In genomic region chr16:91596779-91597671, GRCm38 (mm10) we compare ENCODE assay signal across 8 mouse cellular contexts. TPM values are rescaled to one million over a fixed set of nuclear protein-coding genes. Genes with fewer than 3 reads are reported as not detected.
A peak's percentile ranks its signal among the peaks of the same experiment; 100 is the strongest.
DNase-seq lines count a peak whose midpoint lies in the region; ATAC-seq and TF ChIP-seq lines count a peak whose summit lies in the region.

No protein-coding gene starts in this region.

- H3K27ac ChIP-seq in kidney, embryonic 15.5 days, result no peak overlapping the region
- peak overlapping the region; percentile 64 for H3K27ac ChIP-seq in hindbrain, embryonic 12.5 days
- peak overlapping the region; percentile 61 for H3K27ac ChIP-seq in lung, embryonic 16.5 days (ENCODE audit: low read length)
- peak overlapping the region; percentile 47 for H3K27ac ChIP-seq in small intestine, adult 2 months (ENCODE audit: insufficient read depth, low read depth, low read length)

- H3K9ac ChIP-seq in kidney, embryonic 15.5 days, result peak overlapping the region; percentile 68
- peak overlapping the region; percentile 87 for H3K9ac ChIP-seq in hindbrain, embryonic 12.5 days
- H3K9ac ChIP-seq in lung, embryonic 16.5 days (ENCODE audit: low read length), result peak overlapping the region; percentile 83

- H3K27me3 ChIP-seq in kidney, embryonic 15.5 days, result peaks cover 24% of the 10 kb centered on the region
- peaks cover 23% of the 10 kb centered on the region for H3K27me3 ChIP-seq in E14TG2a.4 (ENCODE audit: insufficient read depth, low read length)
- H3K27me3 ChIP-seq in hindbrain, embryonic 12.5 days, result peaks cover 7% of the 10 kb centered on the region
- H3K27me3 ChIP-seq in lung, embryonic 16.5 days (ENCODE audit: control insufficient read depth, insufficient read depth, low read depth, low read length), result peaks cover 2% of the 10 kb centered on the region; the same call in 1 of the 2 replicates
- H3K27me3 ChIP-seq in small intestine, adult 2 months (ENCODE audit: control insufficient read depth, insufficient read depth, low read length), result no peaks in the 10 kb centered on the region

- TF ChIP-seq CTCF in E14TG2a.4 (conservative IDR thresholded peaks at IDR 0.05; ENCODE audit: low read length), result no peak
- TF ChIP-seq CTCF in small intestine, adult 2 months (IDR thresholded peaks at IDR 0.05; ENCODE audit: extremely low read depth, insufficient read length, insufficient replicate concordance, low read depth, low read length), result no peak

- H3K9me3 ChIP-seq in kidney, embryonic 15.5 days (replicated peaks), result no peaks in the 10 kb centered on the region
- H3K9me3 ChIP-seq in E14TG2a.4 (ENCODE audit: low read length), result no peaks in the 10 kb centered on the region
- no peaks in the 10 kb centered on the region for H3K9me3 ChIP-seq in hindbrain, embryonic 12.5 days (replicated peaks)
- no peaks in the 10 kb centered on the region for H3K9me3 ChIP-seq in lung, embryonic 16.5 days (ENCODE audit: control insufficient read depth, low read length)

- peak overlapping the region; percentile 96 for H3K4me2 ChIP-seq in kidney, embryonic 15.5 days
- peak overlapping the region; percentile 91 for H3K4me2 ChIP-seq in hindbrain, embryonic 12.5 days (replicated peaks)
- H3K4me2 ChIP-seq in lung, embryonic 16.5 days (ENCODE audit: low read depth, low read length), result peak overlapping the region; percentile 96

- no peak for DNase-seq in kidney, postnatal 25 days
- DNase-seq in embryo, embryonic 11.5 days (ENCODE audit: low read depth, low spot score), result peak; percentile 22
- DNase-seq in c-Kit-positive CD71-positive TER-119-positive erythroid progenitor cells, embryonic 14.5 days (ENCODE audit: low spot score), result no peak

- H3K36me3 ChIP-seq in kidney, embryonic 15.5 days, result no peaks in the 10 kb centered on the region
- H3K36me3 ChIP-seq in E14TG2a.4 (ENCODE audit: insufficient read depth, low read length), result peaks cover 17% of the 10 kb centered on the region
- H3K36me3 ChIP-seq in hindbrain, embryonic 12.5 days, result no peaks in the 10 kb centered on the region
- no peaks in the 10 kb centered on the region for H3K36me3 ChIP-seq in lung, embryonic 16.5 days (ENCODE audit: control insufficient read depth, insufficient read depth, low read length)
- peaks cover 3% of the 10 kb centered on the region; the same call in 1 of the 2 replicates for H3K36me3 ChIP-seq in small intestine, adult 2 months (ENCODE audit: control insufficient read depth, insufficient read depth, low read length)

- peak; percentile 0 for ATAC-seq in kidney, embryonic 15.5 days (replicated peaks; ENCODE audit: low FRiP score)
- ATAC-seq in hindbrain, embryonic 12.5 days (ENCODE audit: low FRiP score), result no peak
- ATAC-seq in lung, embryonic 16.5 days (ENCODE audit: low read depth), result peak; percentile 62

- H3K4me3 ChIP-seq in kidney, embryonic 15.5 days (replicated peaks), result peak overlapping the region; percentile 80
- peak overlapping the region; percentile 89 for H3K4me3 ChIP-seq in E14TG2a.4 (replicated peaks; ENCODE audit: low read length)
- peak overlapping the region; percentile 89 for H3K4me3 ChIP-seq in hindbrain, embryonic 12.5 days
- peak overlapping the region; percentile 88 for H3K4me3 ChIP-seq in lung, embryonic 16.5 days (ENCODE audit: low read length)
- H3K4me3 ChIP-seq in small intestine, adult 2 months (ENCODE audit: low read depth, low read length), result peak overlapping the region; percentile 75

- TF ChIP-seq POLR2A in small intestine, adult 2 months (IDR thresholded peaks at IDR 0.05; ENCODE audit: low read depth, low read length), result no peak; the same call in 1 of the 2 replicates

- WGBS in kidney, embryonic 15.5 days, result under 1% methylated on average over 75 of the region's 75 CpGs
- WGBS in hindbrain, embryonic 12.5 days, result under 1% methylated on average over 72 of the region's 75 CpGs
- WGBS in lung, embryonic 16.5 days, result under 1% methylated on average over 70 of the region's 75 CpGs
- WGBS in small intestine, adult 2 months, result under 1% methylated on average over 75 of the region's 75 CpGs

- peaks cover 44% of the 10 kb centered on the region for H3K4me1 ChIP-seq in kidney, embryonic 15.5 days
- H3K4me1 ChIP-seq in E14TG2a.4 (replicated peaks; ENCODE audit: low read depth, low read length), result peaks cover 25% of the 10 kb centered on the region
- H3K4me1 ChIP-seq in hindbrain, embryonic 12.5 days, result peaks cover 15% of the 10 kb centered on the region
- H3K4me1 ChIP-seq in lung, embryonic 16.5 days (replicated peaks; ENCODE audit: control insufficient read depth, insufficient read depth, low read length), result peaks cover 11% of the 10 kb centered on the region
- peaks cover 9% of the 10 kb centered on the region for H3K4me1 ChIP-seq in small intestine, adult 2 months (ENCODE audit: control insufficient read depth, insufficient read depth, insufficient read length, low read length)

RNA-seq across cellular contexts. Expression of gene Tmem50b, which starts 0.6 kb away (rescaled TPM):
- polyA plus RNA-seq in kidney, embryonic 15.5 days (2015; fragmentation: Nextera tagmentation; extraction: Ambion mirVana), result 35.6 and 35.8 TPM in 2 replicates
- polyA plus RNA-seq in hindbrain, embryonic 12.5 days (2016; fragmentation: Nextera tagmentation; extraction: Ambion mirVana), result 46.6 and 48.7 TPM in 2 replicates
- 55.4 and 59.1 TPM in 2 replicates for polyA plus RNA-seq in lung, embryonic 16.5 days (2015; fragmentation: Nextera tagmentation; extraction: Ambion mirVana)
- polyA plus RNA-seq in small intestine, adult 2 months (2012; rRNA removed), result 18.4 and 20.0 TPM in 2 replicates

RNA-seq across cellular contexts. Expression of gene Dnajc28, which starts 21.8 kb away (rescaled TPM):
- polyA plus RNA-seq in kidney, embryonic 15.5 days (2015; fragmentation: Nextera tagmentation; extraction: Ambion mirVana), result 3.0 and 3.8 TPM in 2 replicates
- polyA plus RNA-seq in hindbrain, embryonic 12.5 days (2016; fragmentation: Nextera tagmentation; extraction: Ambion mirVana), result 4.9 and 6.2 TPM in 2 replicates
- polyA plus RNA-seq in lung, embryonic 16.5 days (2015; fragmentation: Nextera tagmentation; extraction: Ambion mirVana), result 2.2 and 2.9 TPM in 2 replicates
- polyA plus RNA-seq in small intestine, adult 2 months (2012; rRNA removed), result 0.11 and 0.47 TPM in 2 replicates

RNA-seq across cellular contexts. Expression of gene Gart, which starts 49.7 kb away (rescaled TPM):
- polyA plus RNA-seq in kidney, embryonic 15.5 days (2015; fragmentation: Nextera tagmentation; extraction: Ambion mirVana), result 128 and 132 TPM in 2 replicates
- 85.2 and 88.1 TPM in 2 replicates for polyA plus RNA-seq in hindbrain, embryonic 12.5 days (2016; fragmentation: Nextera tagmentation; extraction: Ambion mirVana)
- polyA plus RNA-seq in lung, embryonic 16.5 days (2015; fragmentation: Nextera tagmentation; extraction: Ambion mirVana), result 92.7 and 98.9 TPM in 2 replicates
- 10.9 and 22.3 TPM in 2 replicates for polyA plus RNA-seq in small intestine, adult 2 months (2012; rRNA removed)

RNA-seq across cellular contexts. Expression of gene Ifngr2, which starts 50.2 kb away (rescaled TPM):
- polyA plus RNA-seq in kidney, embryonic 15.5 days (2015; fragmentation: Nextera tagmentation; extraction: Ambion mirVana), result 52.0 and 55.9 TPM in 2 replicates
- 47.1 and 48.6 TPM in 2 replicates for polyA plus RNA-seq in hindbrain, embryonic 12.5 days (2016; fragmentation: Nextera tagmentation; extraction: Ambion mirVana)
- 53.7 and 54.1 TPM in 2 replicates for polyA plus RNA-seq in lung, embryonic 16.5 days (2015; fragmentation: Nextera tagmentation; extraction: Ambion mirVana)
- 48.9 and 162 TPM in 2 replicates for polyA plus RNA-seq in small intestine, adult 2 months (2012; rRNA removed)

RNA-seq across cellular contexts. Expression of gene Son, which starts 50.3 kb away (rescaled TPM):
- polyA plus RNA-seq in kidney, embryonic 15.5 days (2015; fragmentation: Nextera tagmentation; extraction: Ambion mirVana), result 117 and 118 TPM in 2 replicates
- polyA plus RNA-seq in hindbrain, embryonic 12.5 days (2016; fragmentation: Nextera tagmentation; extraction: Ambion mirVana), result 159 and 162 TPM in 2 replicates
- polyA plus RNA-seq in lung, embryonic 16.5 days (2015; fragmentation: Nextera tagmentation; extraction: Ambion mirVana), result 113 and 118 TPM in 2 replicates
- polyA plus RNA-seq in small intestine, adult 2 months (2012; rRNA removed), result 41.6 and 67.5 TPM in 2 replicates
